Mouse (Mus musculus) CH12.LX (cell line): ENCODE results near the gene Chst11. TPM values are rescaled to one million over a fixed set of nuclear protein-coding genes. Genes with fewer than 3 reads are reported as not detected.
A peak's percentile ranks its signal among the peaks of the same experiment; 100 is the strongest.

Experiments used
- DNase-seq: peaks from one replicate; pipeline ENCODE4 v3.0.0-alpha.2; 2013; ENCODE audit errors: extremely low read depth
- H3K27ac ChIP-seq: 2 replicates; pipeline ENCODE4 v1.5.1; 2012; ENCODE audit warnings: low read depth, mild to moderate bottlenecking, control low read depth, moderate library complexity; ENCODE audit not compliant: insufficient read depth
- H3K27me3 ChIP-seq: replicated peaks from 2 replicates; pipeline ENCODE3; 2012; ENCODE audit warnings: inconsistent platforms
- H3K36me3 ChIP-seq, 2 experiments: replicated peaks in 1 of 2; 2 replicates each; pipeline versions ENCODE3 to v1.6.1; 2012; ENCODE audit warnings: inconsistent platforms in 1 of 2, low read length in 1 of 2, mild to moderate bottlenecking in 1 of 2, mixed read lengths in 1 of 2, moderate library complexity in 1 of 2; ENCODE audit not compliant: control insufficient read depth in 1 of 2, insufficient read depth in 1 of 2
- H3K4me1 ChIP-seq, 2 experiments: 2 replicates each; pipeline ENCODE4 v1.6.1; 2012; ENCODE audit warnings: inconsistent platforms in 1 of 2, moderate library complexity in 1 of 2; ENCODE audit not compliant: insufficient read depth in 2 of 2, control insufficient read depth in 1 of 2
- H3K4me2 ChIP-seq: 2 replicates; pipeline ENCODE4 v1.6.1; 2012; ENCODE audit warnings: low read depth, mild to moderate bottlenecking, control low read depth; ENCODE audit not compliant: poor library complexity, insufficient read depth, severe bottlenecking
- H3K4me3 ChIP-seq, 3 experiments: fragments of 150-350 bp in 1 of 3; sonication (generic) in 1 of 3; replicated peaks in 1 of 3; 2 replicates each; pipeline versions ENCODE3 to v1.5.1; 2011 to 2012; ENCODE audit warnings: low read depth in 2 of 3, low read length in 2 of 3, mild to moderate bottlenecking in 2 of 3, moderate library complexity in 2 of 3, control low read depth in 1 of 3, improper control_type of control experiment in 1 of 3, inconsistent platforms in 1 of 3, mixed read lengths in 1 of 3; ENCODE audit not compliant: poor library complexity in 1 of 3
- H3K79me2 ChIP-seq: replicated peaks from 2 replicates; pipeline ENCODE4 v1.6.1; 2012; ENCODE audit warnings: mild to moderate bottlenecking, moderate library complexity; ENCODE audit not compliant: control insufficient read depth, poor library complexity, insufficient read depth, severe bottlenecking; ENCODE audit errors: extremely low read depth
- H3K9ac ChIP-seq: 2 replicates; pipeline ENCODE4 v1.6.1; 2012; ENCODE audit warnings: low read depth, mild to moderate bottlenecking, control low read depth, moderate library complexity; ENCODE audit not compliant: insufficient read depth
- H3K9me3 ChIP-seq: replicated peaks from 2 replicates; pipeline ENCODE3; 2012; ENCODE audit warnings: low read length, inconsistent platforms, mixed read lengths
- E2F4 ChIP-seq: IDR thresholded peaks from 2 replicates; pipeline ENCODE4 v1.6.1; 2011; ENCODE audit warnings: low read depth, low read length, improper control_type of control experiment; ENCODE audit not compliant: insufficient replicate concordance
- ETS1 ChIP-seq: conservative IDR thresholded peaks from 2 replicates; pipeline ENCODE4 v1.6.1; 2012; ENCODE audit warnings: low read depth, mild to moderate bottlenecking, inconsistent platforms, low read length, improper control_type of control experiment, moderate library complexity
- JUN ChIP-seq: IDR thresholded peaks from 2 replicates; pipeline ENCODE4 v1.6.1; 2011; ENCODE audit warnings: low read depth, mild to moderate bottlenecking, low read length, improper control_type of control experiment, moderate library complexity; ENCODE audit not compliant: insufficient read depth
- KAT2A ChIP-seq: IDR thresholded peaks from 2 replicates; pipeline ENCODE4 v1.6.1; 2012; ENCODE audit warnings: low read length, improper control_type of control experiment, inconsistent platforms; ENCODE audit not compliant: insufficient replicate concordance
- MXI1 ChIP-seq: IDR thresholded peaks from 2 replicates; pipeline ENCODE4 v1.6.1; 2011; ENCODE audit warnings: mild to moderate bottlenecking, low read depth, low read length, improper control_type of control experiment
- NELFE ChIP-seq: IDR thresholded peaks from 2 replicates; pipeline ENCODE4 v1.6.1; 2011; ENCODE audit warnings: low read depth, low read length, improper control_type of control experiment
- RCOR1 ChIP-seq: conservative IDR thresholded peaks from 2 replicates; pipeline ENCODE4 v1.6.1; 2012; ENCODE audit warnings: low read depth, mild to moderate bottlenecking, inconsistent platforms, low read length, improper control_type of control experiment
- ZNF384 ChIP-seq: IDR thresholded peaks from 2 replicates; pipeline ENCODE4 v1.6.1; 2012; ENCODE audit warnings: low read depth, low read length, improper control_type of control experiment, inconsistent platforms
- dilution Hi-C: fragments of 300-500 bp; cut with MboI; formaldehyde crosslinking; loops from 2 replicates; pipeline ENCODE4 v1.14.3; 2020; ENCODE audit warnings: low sequenced_read_pairs; ENCODE audit not compliant: extremely low pct_unique_long_range_greater_than_20kb, extremely low pct_ligation_motif_present
- in situ Hi-C: fragments of 300-500 bp; cut with MboI; formaldehyde crosslinking; loops from 3 replicates; pipeline ENCODE4 v1.14.3; 2019; ENCODE audit warnings: low sequenced_read_pairs, low pct_ligation_motif_present, low pct_unique_long_range_greater_than_20kb, mixed read lengths
- polyA plus RNA-seq: library from polyadenylated mRNA; unstranded; fragments of >175 nt; gene quantifications from 2 replicates; pipeline ENCODE4 v1.2.1, GENCODE M21; 2012; ENCODE audit warnings: low read depth; ENCODE audit not compliant: insufficient read length
- total RNA-seq, 2 experiments: library from RNA; depleted of rRNA; stranded (reverse); fragments of 300-350 nt in 1 of 2; fragments of >200 nt in 1 of 2; gene quantifications; 2 replicates each; pipeline ENCODE4 v1.2.3; 2012 to 2014

Gene Chst11
- total and polyA plus RNA-seq, 3 experiments: 3.6 to 5.3 (median 4.5) TPM

DNA sequence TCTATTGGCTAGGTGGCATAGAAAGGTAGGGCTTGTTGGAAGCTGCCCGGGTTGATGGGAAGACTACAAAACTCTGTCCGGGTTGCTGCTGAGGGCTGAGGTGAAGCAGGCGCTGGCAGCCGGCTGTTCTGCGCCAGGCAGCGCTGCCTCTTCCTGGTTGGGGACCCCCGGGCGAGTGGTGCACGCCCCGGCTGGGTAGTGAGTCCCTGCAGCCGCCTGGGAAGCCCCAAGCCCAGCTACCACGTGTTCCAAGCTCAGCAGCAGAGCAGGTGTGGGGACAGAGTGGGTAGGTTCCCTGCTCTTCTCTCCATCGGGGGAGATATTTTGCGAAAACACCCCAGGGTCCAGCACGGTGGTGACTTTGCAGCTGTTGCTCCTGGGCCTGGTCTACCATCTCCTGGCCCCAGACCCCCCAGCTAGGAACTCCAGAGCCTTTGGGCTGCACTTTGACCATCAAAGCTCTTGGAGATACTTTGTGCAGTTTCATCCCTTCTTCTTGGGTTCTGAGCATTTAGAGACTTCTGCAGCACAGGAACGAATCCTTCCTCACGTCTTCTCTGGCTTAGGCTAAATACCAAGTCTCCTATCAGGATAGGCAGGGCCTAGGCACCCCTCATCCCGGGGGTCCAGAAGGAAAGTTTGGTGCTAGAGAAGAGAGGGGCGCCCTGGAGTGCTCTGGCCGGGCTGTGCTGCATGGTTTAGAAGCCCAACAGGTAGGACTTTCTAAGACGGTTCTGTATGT lies 1.1 kb downstream of the Chst11 start (continued):
- TF ChIP-seq KAT2A: no peak
- TF ChIP-seq ZNF384: no peak

DNA sequence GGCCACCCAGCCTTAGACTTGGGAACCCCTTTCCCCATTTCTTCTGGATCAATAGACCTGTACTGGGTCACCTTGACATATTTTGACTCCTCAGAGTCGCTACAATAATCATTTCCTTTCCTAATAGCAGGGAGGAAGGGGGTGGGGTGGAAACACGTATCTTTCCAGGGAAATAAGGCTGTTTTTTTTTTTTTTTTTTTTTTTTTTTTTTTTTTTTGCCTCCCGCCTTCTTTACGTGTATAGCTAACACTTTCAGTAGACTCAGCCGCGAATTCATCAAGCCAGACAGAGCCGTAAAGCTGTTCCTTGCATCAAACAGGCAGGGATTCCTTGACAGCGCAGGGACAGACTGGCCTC lies 1.7 kb downstream of the Chst11 start:
- peak overlapping the region; percentile 45 for H3K9ac ChIP-seq
- H3K79me2 ChIP-seq: no peaks in the 10 kb centered on the region
- dilution Hi-C loops: no loop called here
- DNase-seq: no peak
- peaks cover 29% of the 10 kb centered on the region for H3K27me3 ChIP-seq
- no peaks in the 10 kb centered on the region for H3K36me3 ChIP-seq
- peaks cover 8 to 43% of the 10 kb centered on the region in 2 experiments; a peak in 3 of 4 replicates for H3K4me1 ChIP-seq
- no peaks in the 10 kb centered on the region for H3K9me3 ChIP-seq
- peak overlapping the region; percentile 69 to 87 (median 70) for H3K4me3 ChIP-seq
- in situ Hi-C loops: loop anchor here (10.0 kb wide), 1 partner anchor 52 kb away; no protein-coding TSS in a partner anchor
- peak overlapping the region; percentile 71 for H3K4me2 ChIP-seq
- TF ChIP-seq RCOR1 (no peak), ZNF384 (peak; percentile 91), MXI1 (no peak)
- H3K27ac ChIP-seq: no peak overlapping the region

DNA sequence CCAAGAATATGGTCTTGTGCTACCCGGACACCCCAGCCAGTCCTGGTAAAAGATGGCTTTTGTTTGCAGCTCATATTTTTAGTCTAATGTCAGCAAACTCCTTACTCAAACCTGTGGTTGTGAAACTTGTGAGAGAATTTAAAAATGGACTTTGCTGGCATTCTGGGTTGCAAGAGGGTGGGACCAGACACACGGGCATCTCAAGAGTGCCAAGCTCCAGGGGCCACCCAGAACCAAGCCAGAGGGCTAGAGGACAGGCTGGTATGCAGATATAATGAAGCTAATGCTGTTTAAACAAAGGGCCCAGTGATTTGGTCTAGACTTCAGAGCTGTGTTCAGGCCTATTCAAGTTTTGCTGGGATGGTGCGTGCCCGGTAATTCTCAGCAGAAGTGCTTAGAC lies 2.1 kb downstream of the Chst11 start:
- dilution Hi-C loops: no loop called here
- peaks cover 10 to 47% of the 10 kb centered on the region in 2 experiments for H3K4me1 ChIP-seq
- DNase-seq: no peak
- H3K4me2 ChIP-seq: peak overlapping the region; percentile 71
- peak overlapping the region; percentile 3; the same call in 1 of the 2 replicates for H3K9ac ChIP-seq
- no peaks in the 10 kb centered on the region for H3K79me2 ChIP-seq
- H3K9me3 ChIP-seq: no peaks in the 10 kb centered on the region
- H3K36me3 ChIP-seq: no peaks in the 10 kb centered on the region
- TF ChIP-seq ETS1 (no peak), JUN (no peak)
- TF ChIP-seq, all 38 proteins: peak for 0
- H3K4me3 ChIP-seq: peak overlapping the region in 1 of 3 experiments; percentile 87
- in situ Hi-C loops: loop anchor here (10.0 kb wide), 1 partner anchor 53 kb away; no protein-coding TSS in a partner anchor
- H3K27me3 ChIP-seq: peaks cover 26% of the 10 kb centered on the region
- no peak overlapping the region for H3K27ac ChIP-seq

DNA sequence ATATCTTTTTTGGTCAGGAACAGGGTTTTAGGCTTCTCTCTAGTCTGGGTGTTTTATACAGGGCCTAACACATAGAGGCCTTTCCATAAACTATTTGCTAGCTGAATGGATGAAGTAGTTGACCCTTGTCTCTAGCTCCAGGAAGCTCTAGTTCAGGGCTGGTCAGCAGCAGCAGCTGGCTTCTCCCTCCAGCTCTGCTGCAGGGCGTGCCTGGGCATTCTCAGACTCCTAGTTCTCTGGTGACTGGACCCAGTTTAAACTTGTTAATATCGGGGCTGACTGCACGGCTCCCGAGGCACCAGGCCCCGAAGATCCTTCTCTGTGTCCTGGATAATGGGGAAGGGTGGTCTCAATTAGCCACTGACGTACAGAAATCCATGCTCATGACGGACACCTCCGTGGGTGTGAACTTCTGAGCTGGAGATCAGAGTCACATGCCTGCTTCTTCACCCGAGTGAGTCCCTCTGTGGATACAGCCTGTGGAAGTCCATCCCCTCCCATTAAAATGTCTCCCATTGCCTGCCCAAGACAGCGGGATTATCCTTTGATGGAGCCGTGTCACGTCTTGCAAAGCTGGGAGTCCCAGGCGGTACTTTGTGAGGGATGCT lies 4.2 kb downstream of the Chst11 start:
- no peak for TF ChIP-seq E2F4
- TF ChIP-seq NELFE: no peak
- Histone ChIP-seq H3K79me2 (no peaks in the 10 kb centered on the region), H3K27ac (no peak overlapping the region), H3K4me3 (no peak overlapping the region), H3K9me3 (no peaks in the 10 kb centered on the region), H3K36me3 (no peaks in the 10 kb centered on the region), H3K4me2 (no peak overlapping the region), H3K27me3 (peaks cover 5% of the 10 kb centered on the region), H3K4me1 (peaks cover 12 to 52% of the 10 kb centered on the region in 2 experiments), H3K9ac (no peak overlapping the region)
- in situ Hi-C loops: loop anchor here (10.0 kb wide), 1 partner anchor 55 kb away; no protein-coding TSS in a partner anchor
- dilution Hi-C loops: no loop called here
- no peak for DNase-seq
